Mouse (Mus musculus) lung, postnatal 0 days (tissue): ENCODE measurements around the gene Casp9. TPM values are rescaled to one million over a fixed set of nuclear protein-coding genes. Genes with fewer than 3 reads are reported as not detected.

Source experiments
- ATAC-seq: fragments of 200-750 bp; cut with Nextera tagmentation; 2 replicates; pipeline ENCODE4 v1.8.0; 2017; ENCODE audit warnings: moderate library complexity
- DNase-seq: peaks from one replicate; pipeline ENCODE4 v3.0.0-alpha.2; 2016; ENCODE audit warnings: low spot score
- H3K27ac ChIP-seq: fragments of 300-500 bp; sonication (generic); 2 replicates; pipeline ENCODE4 v1.5.1; 2014; ENCODE audit warnings: antibody characterized with exemption, mild to moderate bottlenecking, low read length, mixed read lengths
- H3K27me3 ChIP-seq: fragments of 300-500 bp; sonication (generic); replicated peaks from 2 replicates; pipeline ENCODE4 v1.6.1; 2014; ENCODE audit warnings: low read length, mixed read lengths; ENCODE audit not compliant: insufficient read depth
- H3K36me3 ChIP-seq: fragments of 300-500 bp; sonication (generic); 2 replicates; pipeline ENCODE4 v1.6.1; 2014; ENCODE audit warnings: low read length, mixed read lengths; ENCODE audit not compliant: insufficient read depth
- H3K4me1 ChIP-seq: fragments of 300-500 bp; sonication (generic); 2 replicates; pipeline ENCODE4 v1.6.1; 2014; ENCODE audit warnings: antibody characterized with exemption, low read depth, low read length, mixed read lengths; ENCODE audit not compliant: insufficient read depth
- H3K4me2 ChIP-seq: fragments of 300-500 bp; sonication (generic); replicated peaks from 2 replicates; pipeline ENCODE4 v1.6.1; 2014; ENCODE audit warnings: low read depth, mild to moderate bottlenecking, low read length, moderate library complexity, mixed read lengths
- H3K4me3 ChIP-seq: fragments of 300-500 bp; sonication (generic); 2 replicates; pipeline ENCODE4 v1.5.1; 2014; ENCODE audit warnings: low read depth, low read length
- H3K9ac ChIP-seq: fragments of 300-500 bp; sonication (generic); replicated peaks from 2 replicates; pipeline ENCODE4 v1.6.1; 2014; ENCODE audit warnings: low read depth, mild to moderate bottlenecking
- H3K9me3 ChIP-seq: fragments of 300-500 bp; sonication (generic); 2 replicates; pipeline ENCODE4 v1.6.1; 2016; ENCODE audit warnings: low read length, mixed read lengths
- CTCF ChIP-seq: IDR thresholded peaks from 2 replicates; pipeline ENCODE4 v1.5.1; 2016; ENCODE audit warnings: antibody characterized with exemption, mild to moderate bottlenecking
- EP300 ChIP-seq: IDR thresholded peaks from 2 replicates; pipeline ENCODE4 v1.6.1; 2016; ENCODE audit warnings: antibody characterized with exemption, mild to moderate bottlenecking, control low read depth
- WGBS: fragments of 180-500 bp; shearing (Covaris S2); extraction: QIAGEN DNeasy Blood & Tissue Kit; methylation state at CpG from one replicate; pipeline ENCODE4 v1.1.7; 2014; 5-methylcytosine and 5-hydroxymethylcytosine counted together
- polyA plus RNA-seq: library from polyadenylated mRNA; unstranded; fragments of >200 nt; fragmentation: Nextera tagmentation; extraction: Ambion mirVana; gene quantifications from 2 replicates; pipeline ENCODE4 v1.2.1, GENCODE M21; 2015

The Casp9 gene
- polyA plus RNA-seq, 1 experiment from 2014 or later, result 20.2 TPM

DNA sequence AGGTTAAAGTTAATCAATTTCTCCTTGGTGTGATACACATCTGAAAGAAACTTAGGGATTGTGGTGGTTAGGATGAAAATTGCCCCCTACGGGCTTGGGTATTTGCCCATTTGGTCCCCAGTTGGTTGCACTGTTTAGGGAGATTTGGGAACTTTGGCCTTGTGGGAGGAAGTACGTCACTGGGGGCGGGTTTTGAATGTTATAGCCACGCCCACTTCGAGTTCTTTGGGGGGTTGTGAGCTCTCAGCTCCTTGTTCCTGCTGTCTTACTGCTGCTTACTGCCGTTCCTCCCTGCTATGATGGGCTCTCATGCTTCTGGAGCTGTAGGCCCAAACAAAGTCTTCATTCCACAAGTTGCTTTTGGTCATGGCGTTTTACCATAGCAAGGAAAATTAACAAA lies 37.9 kb downstream of the Casp9 start:
- Histone ChIP-seq H3K4me3 (no peak overlapping the region), H3K9me3 (no peaks in the 10 kb centered on the region), H3K4me2 (no peak overlapping the region), H3K27ac (no peak overlapping the region), H3K36me3 (no peaks in the 10 kb centered on the region), H3K4me1 (no peaks in the 10 kb centered on the region), H3K9ac (no peak overlapping the region), H3K27me3 (no peaks in the 10 kb centered on the region)
- ATAC-seq, result no peak
- WGBS, result 72% methylated on average over 7 of the region's 7 CpGs
- TF ChIP-seq EP300, result no peak
- no peak for TF ChIP-seq CTCF
- no peak for DNase-seq

DNA sequence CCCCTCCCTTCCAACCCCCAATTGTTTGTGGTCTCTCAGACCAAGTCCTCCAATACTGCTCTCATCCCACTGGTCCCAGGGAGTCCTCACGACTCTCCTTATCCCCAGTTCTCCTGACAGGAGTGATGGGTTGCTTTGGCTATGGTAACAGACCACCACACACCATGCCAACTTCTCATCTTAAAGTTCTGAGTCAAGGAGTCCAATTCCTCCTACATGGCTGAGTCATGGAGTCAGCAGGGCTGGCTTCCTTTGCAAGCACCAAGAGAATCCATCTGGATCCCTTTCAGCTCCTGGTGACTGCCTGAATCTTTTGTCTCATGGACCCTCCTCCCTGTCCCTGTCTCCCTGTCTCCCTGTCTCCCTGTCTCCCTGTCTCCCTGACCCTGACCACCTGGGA lies 40.5 kb downstream of the Casp9 start:
- no peaks in the 10 kb centered on the region for H3K36me3 ChIP-seq
- no peaks in the 10 kb centered on the region for H3K4me1 ChIP-seq
- ATAC-seq, result no peak
- no peak overlapping the region for H3K9ac ChIP-seq
- WGBS, result 33% methylated on average over 1 of the region's 1 CpGs
- H3K27ac ChIP-seq, result no peak overlapping the region
- no peak for TF ChIP-seq EP300
- no peak for TF ChIP-seq CTCF
- no peak for DNase-seq
- no peaks in the 10 kb centered on the region for H3K9me3 ChIP-seq
- no peak overlapping the region for H3K4me3 ChIP-seq
- no peaks in the 10 kb centered on the region for H3K27me3 ChIP-seq
- H3K4me2 ChIP-seq, result no peak overlapping the region

DNA sequence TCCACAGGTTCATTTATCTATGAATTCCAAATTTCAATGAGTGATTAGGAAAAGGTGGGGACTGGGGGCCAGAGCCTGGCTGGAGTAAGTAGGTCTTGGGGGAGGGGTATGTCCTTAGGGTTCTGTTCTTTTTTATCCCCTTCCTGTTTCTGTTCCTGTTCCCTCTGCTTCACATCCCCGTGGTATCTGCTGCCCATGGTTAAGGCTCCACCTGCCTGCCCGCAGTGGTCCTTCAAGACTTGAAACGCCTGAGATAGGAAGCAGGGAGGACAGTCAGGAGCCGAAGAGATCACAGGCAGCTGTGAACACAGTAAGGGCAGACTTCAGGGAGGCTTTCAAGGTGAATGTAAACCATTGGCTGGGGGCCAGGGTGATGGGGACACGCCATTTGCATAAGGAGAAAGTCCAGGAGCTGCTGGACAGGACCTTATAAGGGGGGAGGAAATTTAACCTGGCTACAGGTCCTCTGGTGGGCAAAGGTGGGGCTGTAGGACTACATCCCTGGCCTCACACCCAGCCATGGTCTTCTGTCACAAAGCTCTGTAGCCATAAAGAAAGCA lies 41.2 kb downstream of the Casp9 start:
- Histone ChIP-seq H3K4me2 (no peak overlapping the region), H3K36me3 (no peaks in the 10 kb centered on the region), H3K9me3 (no peaks in the 10 kb centered on the region), H3K27ac (no peak overlapping the region), H3K27me3 (no peaks in the 10 kb centered on the region), H3K9ac (no peak overlapping the region), H3K4me1 (no peaks in the 10 kb centered on the region), H3K4me3 (no peak overlapping the region)
- TF ChIP-seq CTCF (no peak), EP300 (no peak)
- DNase-seq, result no peak
- ATAC-seq, result no peak
- WGBS, result 39% methylated on average over 5 of the region's 5 CpGs

DNA sequence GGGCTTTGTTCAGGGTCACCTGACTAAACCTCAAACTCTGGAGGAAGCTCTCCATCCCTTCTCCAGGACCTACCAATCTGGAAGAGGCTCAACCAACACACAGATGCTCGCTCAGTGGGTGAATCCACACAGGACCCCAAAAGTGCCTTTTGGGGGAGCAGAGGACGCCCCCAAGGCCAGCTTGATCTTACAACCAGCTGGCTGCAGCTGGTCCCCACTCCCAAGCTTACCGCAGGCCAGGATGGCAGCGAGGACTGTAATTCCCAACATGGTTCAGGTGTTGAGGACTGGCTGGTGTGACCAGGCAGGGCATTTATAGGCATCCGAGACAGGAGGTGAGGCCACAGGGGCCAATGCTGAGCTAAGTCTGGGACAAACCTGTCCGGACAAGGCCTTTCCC lies 52.6 kb downstream of the Casp9 start, which contains the start of gene Ctrc:
Ctrc (minus strand) TSS at position 361 of the 400 bp plus-strand sequence.
- TF ChIP-seq CTCF (no peak), EP300 (no peak)
- Histone ChIP-seq H3K27ac (no peak within 1 kb of the TSS), H3K9me3 (no peaks in the 10 kb centered on the region), H3K27me3 (no peaks in the 10 kb centered on the region), H3K4me3 (no peak within 1 kb of the TSS), H3K36me3 (no peaks in the 10 kb centered on the region), H3K4me1 (no peaks in the 10 kb centered on the region), H3K4me2 (no peak within 1 kb of the TSS), H3K9ac (no peak within 1 kb of the TSS)
- DNase-seq (no peak), ATAC-seq (no peak)
- WGBS, result 74% methylated on average over 6 of the region's 6 CpGs

DNA sequence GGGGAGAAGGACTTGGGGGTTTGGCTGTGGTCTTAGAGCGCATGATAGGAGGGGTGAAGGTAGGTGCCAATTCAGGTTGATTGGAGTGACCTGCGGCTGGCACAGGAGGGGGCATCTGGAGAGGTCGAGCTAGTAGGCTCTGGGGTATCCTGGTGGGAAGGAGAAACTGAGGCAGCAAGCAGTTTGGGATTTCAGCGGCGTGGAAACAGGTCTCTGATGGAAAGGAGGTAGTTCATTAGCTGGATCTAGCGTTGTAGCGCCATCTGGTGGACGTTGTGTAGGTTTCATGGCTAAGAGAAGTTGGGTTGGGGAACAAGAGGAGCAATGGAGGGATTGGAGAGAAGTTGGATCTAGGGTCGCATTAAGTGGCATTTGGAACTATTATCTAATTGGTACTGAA lies 60.0 kb downstream of the Casp9 start:
- H3K27ac ChIP-seq, result no peak overlapping the region
- TF ChIP-seq CTCF (peak; percentile 87), EP300 (no peak)
- no peaks in the 10 kb centered on the region for H3K36me3 ChIP-seq
- H3K4me2 ChIP-seq, result no peak overlapping the region
- no peaks in the 10 kb centered on the region for H3K27me3 ChIP-seq
- ATAC-seq (no peak), DNase-seq (peak; percentile 67)
- no peaks in the 10 kb centered on the region for H3K9me3 ChIP-seq
- 66% methylated on average over 9 of the region's 9 CpGs for WGBS
- H3K4me3 ChIP-seq, result no peak overlapping the region
- H3K9ac ChIP-seq, result no peak overlapping the region
- 0 out of 2 replicates have a peak, but pooled peaks cover 2% of the 10 kb centered on the region for H3K4me1 ChIP-seq

- Histone ChIP-seq H3K4me3 (no peak overlapping the region), H3K9me3 (no peaks in the 10 kb centered on the region), H3K27me3 (no peaks in the 10 kb centered on the region), H3K27ac (no peak overlapping the region), H3K4me2 (no peak overlapping the region), H3K9ac (no peak overlapping the region), H3K4me1 (0 out of 2 replicates have a peak, but pooled peaks cover 2% of the 10 kb centered on the region), H3K36me3 (no peaks in the 10 kb centered on the region)
- TF ChIP-seq CTCF (peak; percentile 98), EP300 (no peak)
- 12% methylated on average over 10 of the region's 10 CpGs for WGBS
- ATAC-seq (peak; percentile 73), DNase-seq (peak; percentile 89)
Measured at GRCm38 (mm10) chr4:141857422-141857930, 64.1 kb downstream of the Casp9 start.
